29 mouse cellular contexts compared by ENCODE assay signal in genomic region chr5:36186294-36187053, GRCm38 (mm10). TPM values are rescaled to one million over a fixed set of nuclear protein-coding genes. Genes with fewer than 3 reads are reported as not detected.
DNase-seq lines count a peak whose midpoint lies in the region; ATAC-seq and TF ChIP-seq lines count a peak whose summit lies in the region.
"Had no signal": no experiment of that assay in that cellular context is flagged by ENCODE, and none has a peak within 500 bp of the region (broad histone marks: within the 10 kb centered on the region; RNA-seq: fewer than 3 reads in every experiment).

No protein-coding gene starts in this region.

- no peak overlapping the region for H3K9ac ChIP-seq in forebrain, postnatal 0 days
- no peak overlapping the region for H3K9ac ChIP-seq in forebrain, embryonic 14.5 days (ENCODE audit: low read length)
- no peak overlapping the region for H3K9ac ChIP-seq in kidney, embryonic 14.5 days (ENCODE audit: low read depth, low read length)
- no peak overlapping the region for H3K9ac ChIP-seq in lung, embryonic 15.5 days
- H3K9ac ChIP-seq: embryonic facial prominence, embryonic 15.5 days; midbrain, embryonic 12.5 days had no signal

- no peak overlapping the region for H3K4me2 ChIP-seq in forebrain, postnatal 0 days (ENCODE audit: low read depth)
- H3K4me2 ChIP-seq in forebrain, embryonic 14.5 days (ENCODE audit: low read length), result no peak overlapping the region
- no peak overlapping the region for H3K4me2 ChIP-seq in kidney, embryonic 14.5 days (replicated peaks; ENCODE audit: low read depth, low read length)
- no peak overlapping the region for H3K4me2 ChIP-seq in lung, embryonic 15.5 days
- H3K4me2 ChIP-seq: embryonic facial prominence, embryonic 15.5 days; midbrain, embryonic 12.5 days had no signal

- DNase-seq in forebrain, postnatal 0 days, result no peak
- DNase-seq in forebrain, embryonic 14.5 days (ENCODE audit: low spot score), result no peak
- peak; percentile 19 for DNase-seq in kidney, adult 9 months
- no peak for DNase-seq in lung, adult 2 months
- DNase-seq in kidney, postnatal 14 days, result peak; percentile 26
- no peak for DNase-seq in heart, adult 8-10 months (ENCODE audit: low spot score)
- DNase-seq: adrenal gland, adult 8-10 months; cerebellum, adult 11 months; cerebellum, postnatal 10 days; embryo, embryonic 11 days; gastrocnemius, postnatal 10 days; heart, adult 11 months; heart, postnatal 36 days; spleen, adult 18-20 months; thymus, postnatal 4 days had no signal

- WGBS in forebrain, postnatal 0 days, result 52% methylated on average over 8 of the region's 8 CpGs
- WGBS in forebrain, embryonic 14.5 days, result 66% methylated on average over 8 of the region's 8 CpGs
- 52% methylated on average over 8 of the region's 8 CpGs for WGBS in kidney, embryonic 14.5 days
- WGBS in lung, embryonic 15.5 days, result 38% methylated on average over 8 of the region's 8 CpGs
- WGBS in lung, adult 2 months, result 49% methylated on average over 8 of the region's 8 CpGs

- H3K27ac ChIP-seq in forebrain, postnatal 0 days (ENCODE audit: low read depth, low read length), result no peak overlapping the region
- no peak overlapping the region for H3K27ac ChIP-seq in forebrain, embryonic 14.5 days (ENCODE audit: low read depth, low read length)
- H3K27ac ChIP-seq in kidney, embryonic 14.5 days (ENCODE audit: low read depth, low read length), result no peak overlapping the region
- no peak overlapping the region for H3K27ac ChIP-seq in lung, embryonic 15.5 days
- H3K27ac ChIP-seq: embryonic facial prominence, embryonic 15.5 days; forebrain, embryonic 10.5 days; midbrain, embryonic 12.5 days had no signal

- no peak for ATAC-seq in forebrain, postnatal 0 days
- ATAC-seq in forebrain, embryonic 14.5 days, result no peak
- ATAC-seq in kidney, embryonic 14.5 days (ENCODE audit: low FRiP score, low TSS enrichment), result no peak; the same call in 1 of the 2 replicates
- ATAC-seq in lung, embryonic 15.5 days (ENCODE audit: borderline replicate concordance, extremely low read depth, low FRiP score, low TSS enrichment), result 0 out of 2 replicates have a peak, but pooled peaks have one; percentile 15
- ATAC-seq: CD4-positive, CD25-positive, alpha-beta regulatory T cell, adult 4 months; Patski had no signal

- no peaks in the 10 kb centered on the region for H3K36me3 ChIP-seq in forebrain, postnatal 0 days (ENCODE audit: insufficient read depth)
- H3K36me3 ChIP-seq in forebrain, embryonic 14.5 days (ENCODE audit: control insufficient read depth, insufficient read depth, low read length), result no peaks in the 10 kb centered on the region
- no peaks in the 10 kb centered on the region for H3K36me3 ChIP-seq in kidney, embryonic 14.5 days (ENCODE audit: control insufficient read depth, insufficient read depth, low read length)
- H3K36me3 ChIP-seq in lung, embryonic 15.5 days, result no peaks in the 10 kb centered on the region
- H3K36me3 ChIP-seq: embryonic facial prominence, embryonic 15.5 days; forebrain, embryonic 10.5 days; midbrain, embryonic 12.5 days had no signal

- H3K27me3 ChIP-seq in forebrain, postnatal 0 days (ENCODE audit: insufficient read depth, low read length), result no peaks in the 10 kb centered on the region
- no peaks in the 10 kb centered on the region for H3K27me3 ChIP-seq in forebrain, embryonic 14.5 days (replicated peaks; ENCODE audit: control insufficient read depth, insufficient read depth, low read length)
- H3K27me3 ChIP-seq in kidney, embryonic 14.5 days (ENCODE audit: control insufficient read depth, insufficient read depth, low read length), result no peaks in the 10 kb centered on the region
- H3K27me3 ChIP-seq in lung, embryonic 15.5 days, result no peaks in the 10 kb centered on the region
- H3K27me3 ChIP-seq: embryonic facial prominence, embryonic 15.5 days; Patski had no signal

- H3K4me3 ChIP-seq in forebrain, postnatal 0 days (ENCODE audit: low read depth, low read length), result no peak overlapping the region
- no peak overlapping the region for H3K4me3 ChIP-seq in forebrain, embryonic 14.5 days (ENCODE audit: low read depth, low read length)
- no peak overlapping the region for H3K4me3 ChIP-seq in kidney, embryonic 14.5 days (ENCODE audit: low read length)
- H3K4me3 ChIP-seq in lung, embryonic 15.5 days, result no peak overlapping the region
- no peak overlapping the region for H3K4me3 ChIP-seq in lung, adult 2 months (replicated peaks; ENCODE audit: extremely low read depth, low read depth, low read length)
- H3K4me3 ChIP-seq: embryonic facial prominence, embryonic 15.5 days; forebrain, embryonic 10.5 days; midbrain, embryonic 12.5 days had no signal

- H3K9me3 ChIP-seq in forebrain, postnatal 0 days (ENCODE audit: low read length), result no peaks in the 10 kb centered on the region
- no peaks in the 10 kb centered on the region for H3K9me3 ChIP-seq in forebrain, embryonic 14.5 days (replicated peaks; ENCODE audit: control insufficient read depth, low read length)
- no peaks in the 10 kb centered on the region for H3K9me3 ChIP-seq in kidney, embryonic 14.5 days (ENCODE audit: control insufficient read depth, low read length)
- no peaks in the 10 kb centered on the region for H3K9me3 ChIP-seq in lung, embryonic 15.5 days
- H3K9me3 ChIP-seq: embryonic facial prominence, embryonic 15.5 days; forebrain, embryonic 10.5 days; midbrain, embryonic 12.5 days had no signal

- no peaks in the 10 kb centered on the region for H3K4me1 ChIP-seq in forebrain, postnatal 0 days (ENCODE audit: insufficient read depth)
- H3K4me1 ChIP-seq in forebrain, embryonic 14.5 days (ENCODE audit: control insufficient read depth, insufficient read depth, low read length), result no peaks in the 10 kb centered on the region
- H3K4me1 ChIP-seq in kidney, embryonic 14.5 days (ENCODE audit: control insufficient read depth, insufficient read depth, low read length), result no peaks in the 10 kb centered on the region
- H3K4me1 ChIP-seq in lung, embryonic 15.5 days, result no peaks in the 10 kb centered on the region
- no peaks in the 10 kb centered on the region for H3K4me1 ChIP-seq in lung, adult 2 months (ENCODE audit: control insufficient read depth, insufficient read depth, low read length)
- H3K4me1 ChIP-seq: embryonic facial prominence, embryonic 15.5 days had no signal

- no peak for TF ChIP-seq POLR2A in lung, adult 2 months (IDR thresholded peaks at IDR 0.05; ENCODE audit: borderline replicate concordance, extremely low read depth, low read depth, low read length)

- peak; percentile 41; the same call in 1 of the 2 replicates for TF ChIP-seq CTCF in forebrain, postnatal 0 days (IDR thresholded peaks at IDR 0.05; ENCODE audit: low read depth)
- no peak for TF ChIP-seq CTCF in lung, adult 2 months (IDR thresholded peaks at IDR 0.05; ENCODE audit: insufficient read depth, low read length)

RNA-seq across cellular contexts. Expression of gene Psapl1, which starts 17.3 kb away (rescaled TPM):
- not detected in 2 replicates for total RNA-seq in forebrain, postnatal 0 days (2014; rRNA removed)
- polyA plus RNA-seq in forebrain, postnatal 0 days (2015; fragmentation: Nextera tagmentation; extraction: Ambion mirVana), result not detected in 2 replicates
- not detected in 2 replicates for polyA plus RNA-seq in forebrain, embryonic 14.5 days (2014; fragmentation: Nextera tagmentation; extraction: Ambion mirVana)
- 0.11 TPM in 2 replicates for polyA plus RNA-seq in kidney, embryonic 14.5 days (2014; fragmentation: Nextera tagmentation; extraction: Ambion mirVana)
- 0.11 and 0.19 TPM in 2 replicates for polyA plus RNA-seq in lung, embryonic 15.5 days (2015; fragmentation: Nextera tagmentation; extraction: Ambion mirVana)
- polyA plus RNA-seq in lung, adult 2 months (2012; rRNA removed), result 0.11 and 25.6 TPM in 2 replicates
- not detected for total RNA-seq in heart, adult 8-10 months (2022)
- total RNA-seq: ES-E14; gastrocnemius, postnatal 10 days; heart, postnatal 36 days; layer of hippocampus, postnatal 25 days; left cerebral cortex, postnatal 25 days; megakaryocyte progenitor cell, adult 5-6 weeks had no signal
- polyA plus RNA-seq: CD4-positive, CD25-positive, alpha-beta regulatory T cell, adult 4 months; frontal cortex, adult 2 months; heart, embryonic 14.5 days; neural tube, embryonic 14.5 days; Patski had no signal

Comparison
In these comparisons a context has a peak if more than half of its experiments do, and no peak if none do; other contexts are left out.
1. DNase-seq: peak in kidney, adult 9 months (single experiment) and kidney, postnatal 14 days (single experiment); none in forebrain, postnatal 0 days (single experiment), forebrain, embryonic 14.5 days (single experiment), lung, adult 2 months (single experiment) and heart, adult 8-10 months (single experiment).